Mouse (Mus musculus): Measurements from ENCODE around the gene Vmn1r55. TPM values are rescaled to one million over a fixed set of nuclear protein-coding genes. Genes with fewer than 3 reads are reported as not detected.
"Not testable (repeated sequence)": the region's sequence is repeated elsewhere in the genome, so short reads cannot be mapped to it uniquely, and the experiment has no call there.

Gene Vmn1r55
- total RNA-seq (2022), result not detected

DNA sequence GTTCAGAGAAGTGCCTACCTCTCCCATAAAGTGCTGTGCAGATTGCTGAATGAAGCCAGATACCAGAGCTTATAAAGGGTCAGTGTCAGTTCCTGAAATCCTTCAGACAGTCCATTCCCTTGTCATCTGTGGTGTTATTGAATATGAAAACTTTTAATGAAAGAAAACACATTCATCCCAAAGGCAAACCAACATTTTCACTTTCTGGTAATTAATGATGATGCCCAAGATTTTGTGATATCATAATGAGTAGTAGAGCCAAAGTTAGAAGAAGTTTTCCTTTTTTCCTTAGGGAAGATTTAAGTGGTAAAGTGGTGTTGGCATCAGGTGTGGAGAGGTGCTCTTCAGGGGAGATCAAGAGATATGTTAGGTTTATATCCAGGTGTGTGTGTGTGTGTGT lies at the start of gene Vmn1r55:
Vmn1r55 (minus strand) TSS at position 101 of the 400 bp plus-strand sequence.
- DNase-seq (ENCODE audit: low spot score in 2 of 2), result not testable (repeated sequence)

DNA sequence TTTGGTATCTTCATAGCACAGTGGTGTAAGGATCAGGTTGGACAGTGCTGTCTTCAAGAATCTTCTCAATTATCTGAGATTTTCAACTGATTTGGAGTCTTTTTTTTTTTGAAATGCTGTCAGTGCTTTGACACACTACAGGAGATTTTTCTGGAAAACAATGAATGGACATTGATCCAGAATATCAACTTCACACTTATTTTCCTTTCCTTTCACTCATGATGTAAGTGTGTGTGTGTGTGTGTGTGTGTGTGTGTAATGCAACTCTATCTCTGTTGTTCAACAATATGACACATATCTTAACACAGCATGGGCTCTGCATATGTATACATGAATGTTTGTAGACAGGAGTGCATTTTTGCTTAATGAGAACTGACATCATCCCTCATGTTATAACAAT lies 47.2 kb upstream of the Vmn1r55 start, which contains the start of gene Vmn1r56:
Vmn1r56 (minus strand) TSS at position 101 of the 400 bp plus-strand sequence.
- not testable (repeated sequence) for DNase-seq (ENCODE audit: low spot score in 2 of 2)

DNA sequence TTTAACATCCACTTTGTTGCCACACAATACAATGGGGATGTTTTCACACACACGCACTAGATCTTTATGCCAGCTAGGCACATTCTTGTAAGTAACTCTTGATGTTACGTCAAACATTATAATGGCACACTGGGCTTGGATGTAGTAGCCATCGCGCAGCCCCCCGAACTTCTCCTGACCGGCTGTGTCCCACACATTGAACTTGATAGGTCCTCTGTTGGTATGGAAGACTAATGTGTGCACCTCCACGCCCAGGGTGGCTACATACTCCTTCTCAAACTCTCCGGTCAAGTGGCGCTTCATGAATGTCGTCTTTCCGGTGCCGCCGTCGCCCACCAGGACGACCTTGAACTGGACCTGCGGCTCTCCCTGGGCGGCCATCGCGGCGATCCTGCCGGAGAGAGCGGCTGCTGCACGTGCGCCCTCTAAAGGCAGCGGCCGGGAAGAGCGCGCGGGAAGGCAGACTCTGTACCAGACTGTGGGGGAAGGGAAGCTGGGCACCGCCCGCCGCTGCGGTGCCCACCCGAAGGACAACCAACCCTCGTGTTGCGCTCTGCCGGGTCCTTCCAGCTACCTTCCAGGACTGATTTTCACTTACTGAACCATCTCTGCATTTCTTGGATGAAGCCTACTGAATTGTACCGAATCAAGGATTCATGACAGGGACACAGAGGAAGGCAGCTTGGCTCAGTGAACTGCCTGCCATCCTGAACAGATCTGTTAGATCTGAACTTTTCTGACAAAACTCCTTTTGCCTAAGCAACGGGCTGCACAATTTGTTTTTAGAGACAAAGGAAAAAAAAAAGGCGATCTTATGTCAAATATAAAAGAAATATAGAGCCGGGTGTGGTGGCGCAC lies 23.7 kb downstream of the Vmn1r55 start, which contains the start of gene Rasl2-9:
Rasl2-9 (minus strand) TSS at position 402 of the 858 bp plus-strand sequence.
- DNase-seq (ENCODE audit: low spot score in 2 of 2), result peak; percentile 41 to 55

DNA sequence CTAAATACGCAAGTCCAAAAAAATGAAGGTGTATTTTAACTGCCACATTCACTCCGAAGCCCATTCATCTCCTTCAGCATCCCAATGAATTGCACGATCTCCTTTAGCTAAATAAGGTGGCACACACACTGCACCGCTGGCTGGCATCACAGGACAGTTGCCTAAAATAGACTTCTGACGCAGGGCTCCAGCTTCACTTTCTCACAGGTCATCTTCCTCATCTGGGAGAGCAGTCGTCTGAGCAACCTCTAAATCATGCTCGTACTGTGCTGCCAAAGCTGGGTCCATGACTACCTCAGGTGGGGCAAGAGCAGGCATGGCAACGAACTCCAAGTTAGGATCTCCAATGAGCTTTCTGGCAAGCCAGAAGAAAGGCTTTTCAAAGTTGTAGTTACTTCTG lies 24.4 kb downstream of the Vmn1r55 start:
- peak in 1 of 2 experiments; percentile 13 for DNase-seq (ENCODE audit: low spot score in 2 of 2)

- DNase-seq (ENCODE audit: low spot score in 2 of 2), result no peak
These were observed 32.6 kb downstream of the Vmn1r55 start, which contains the start of gene Rfpl4 for GRCm38 (mm10) chr7:5116850-5117249. Gene Rfpl4 (minus strand): TSS chr7:5116950.

- no peak for DNase-seq (ENCODE audit: low spot score in 2 of 2)
These were observed 36.8 kb downstream of the Vmn1r55 start for GRCm38 (mm10) chr7:5112701-5113100.

DNA sequence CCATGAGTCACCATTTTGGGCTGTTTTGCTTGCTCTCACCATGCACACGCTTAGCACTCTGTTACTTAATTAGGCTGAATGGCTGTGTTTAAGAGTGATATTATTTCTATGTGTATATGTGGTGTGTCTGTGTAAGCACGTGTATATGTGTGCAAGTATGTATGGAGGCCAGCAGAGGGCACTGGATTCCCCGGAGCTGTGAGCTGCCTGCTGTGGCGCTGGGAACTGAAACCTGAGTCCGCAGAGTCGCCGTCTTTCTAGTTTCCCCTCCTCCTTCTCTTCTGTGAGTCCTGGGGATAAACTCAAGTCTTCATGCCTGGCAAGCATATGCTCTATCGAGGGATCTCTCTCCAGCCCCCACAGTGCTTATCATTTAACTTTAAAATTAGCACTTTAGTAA lies 40.2 kb downstream of the Vmn1r55 start:
- DNase-seq (ENCODE audit: low spot score in 2 of 2), result no peak

GRCm38 (mm10) chr7:5108272-5108671 lies 41.2 kb downstream of the Vmn1r55 start:
- DNase-seq (ENCODE audit: low spot score in 2 of 2), result no peak

DNA sequence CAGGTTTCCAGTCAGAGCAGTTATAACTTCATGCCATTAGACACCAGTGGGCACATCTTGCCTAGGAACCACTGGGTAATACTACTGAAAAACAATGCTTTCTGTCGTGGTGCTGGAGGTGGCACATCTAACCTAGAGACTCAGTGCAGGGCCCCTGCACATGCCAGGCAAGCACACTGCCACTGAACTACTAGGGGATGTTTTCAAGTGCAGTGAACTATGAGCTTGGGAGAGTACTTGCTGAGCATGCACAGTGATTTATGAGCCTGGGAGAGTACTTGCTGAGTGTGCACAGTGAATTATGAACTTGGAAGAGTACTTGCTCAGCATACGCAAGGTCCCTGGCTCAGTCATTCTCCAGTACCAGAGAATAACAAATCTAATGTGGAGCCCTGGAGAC lies 46.9 kb downstream of the Vmn1r55 start:
- no peak for DNase-seq (ENCODE audit: low spot score in 2 of 2)

- DNase-seq (ENCODE audit: low spot score in 2 of 2), result no peak
These were observed 48.3 kb downstream of the Vmn1r55 start for GRCm38 (mm10) chr7:5101066-5101663.

DNA sequence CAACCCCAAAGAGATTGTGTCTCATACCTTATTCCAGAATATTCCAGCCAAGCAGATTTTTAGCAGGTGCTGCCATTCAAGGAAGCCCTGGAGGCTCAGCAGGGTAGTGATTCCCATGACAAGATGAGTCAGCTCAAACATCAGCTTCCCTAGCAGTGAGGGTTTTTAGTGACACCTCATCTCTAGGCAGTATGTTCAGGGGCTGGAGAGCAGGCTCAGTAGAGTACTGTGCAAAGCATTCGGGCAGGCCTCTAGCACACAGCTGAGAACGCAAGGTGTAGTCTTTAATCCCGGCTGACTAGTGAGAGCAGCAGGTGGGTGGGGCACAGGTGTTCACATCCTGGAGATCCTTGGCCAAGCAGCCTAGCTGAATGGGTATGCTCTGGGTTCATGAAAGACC lies 49.7 kb downstream of the Vmn1r55 start:
- DNase-seq (ENCODE audit: low spot score in 2 of 2), result no peak

DNA sequence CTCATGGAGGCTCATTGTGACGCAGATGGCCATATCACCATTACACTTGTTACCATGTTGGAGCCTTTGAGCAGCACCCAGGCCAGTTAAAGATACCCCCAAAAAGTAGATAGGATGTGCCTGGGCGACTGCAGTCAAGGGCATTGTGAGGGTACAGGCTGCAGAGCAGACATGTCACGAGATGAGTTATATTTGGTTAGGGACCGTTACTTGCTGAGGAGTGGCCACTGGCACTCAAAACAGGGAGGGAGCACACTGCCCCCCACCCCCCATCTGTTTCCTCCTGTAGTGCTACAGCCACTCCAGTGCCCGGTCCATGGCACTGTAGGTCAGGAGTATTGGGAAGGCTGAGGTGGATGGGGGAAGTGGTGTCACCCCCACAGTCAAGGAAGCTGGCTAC lies 50.7 kb downstream of the Vmn1r55 start:
- DNase-seq (ENCODE audit: low spot score in 2 of 2), result no peak

GRCm38 (mm10) chr7:5092831-5093510 lies 56.5 kb downstream of the Vmn1r55 start:
- no peak for DNase-seq (ENCODE audit: low spot score in 2 of 2)

DNA sequence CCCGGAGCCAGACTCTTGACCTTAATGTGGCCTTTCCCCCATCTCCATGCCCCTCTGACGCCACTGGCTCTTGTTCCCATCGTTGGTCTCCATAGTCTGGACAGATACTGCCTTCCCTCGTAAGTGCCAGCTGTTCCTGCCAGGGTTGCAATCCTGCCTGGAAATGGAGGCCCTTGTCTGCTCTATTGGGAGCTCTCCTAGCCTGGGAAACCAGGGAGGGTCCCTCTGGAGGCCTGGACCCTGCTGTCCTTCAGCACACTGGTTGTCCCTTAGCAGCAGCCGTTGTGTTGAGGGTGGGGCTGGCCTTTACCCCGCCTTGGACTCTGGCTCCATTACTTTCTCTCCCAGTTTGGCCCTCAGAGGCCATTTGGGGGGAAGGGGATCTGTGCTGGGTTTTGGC lies 57.1 kb downstream of the Vmn1r55 start:
- DNase-seq (ENCODE audit: low spot score in 2 of 2), result no peak

DNA sequence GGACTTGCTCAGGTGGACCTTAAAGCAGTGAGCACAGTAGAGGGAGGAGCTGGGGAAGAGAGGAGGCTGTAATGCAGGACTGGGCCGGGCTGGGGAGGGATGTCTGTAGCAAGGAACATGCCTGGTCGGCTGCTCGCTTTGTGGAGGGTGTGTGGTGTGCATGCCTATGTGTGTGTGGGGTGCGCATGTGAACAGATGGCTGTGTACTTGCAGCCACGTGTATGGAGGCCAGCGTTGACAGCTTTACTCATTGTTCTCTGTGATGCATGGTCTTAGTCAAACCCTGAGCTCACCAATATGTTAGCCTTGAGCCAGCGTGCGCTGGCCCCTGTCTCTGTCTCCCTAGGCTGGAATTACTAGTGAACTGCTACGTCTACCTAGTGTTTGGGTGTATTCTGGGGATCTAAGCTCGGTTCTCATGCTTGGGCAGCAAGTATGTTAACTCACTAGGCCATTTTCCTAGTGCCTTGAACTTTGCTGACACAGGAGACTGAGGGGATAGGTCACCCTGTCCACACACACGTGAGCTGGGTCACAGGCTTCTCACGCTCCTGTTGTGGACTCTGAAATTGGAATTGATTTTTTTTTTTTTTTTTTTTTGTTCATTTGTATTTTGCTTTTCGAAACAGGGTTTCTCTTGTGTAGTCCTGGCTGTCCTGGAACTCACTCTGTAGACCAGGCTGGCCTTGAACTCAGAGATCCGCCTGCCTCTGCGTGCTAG lies 58.3 kb downstream of the Vmn1r55 start:
- no peak for DNase-seq (ENCODE audit: low spot score in 2 of 2)

- DNase-seq (ENCODE audit: low spot score in 2 of 2), result no peak
These were observed 59.6 kb downstream of the Vmn1r55 start for GRCm38 (mm10) chr7:5089853-5090252.

GRCm38 (mm10) chr7:5087886-5088285 lies 61.6 kb downstream of the Vmn1r55 start:
- no peak for DNase-seq (ENCODE audit: low spot score in 2 of 2)

GRCm38 (mm10) chr7:5086921-5087440 lies 62.5 kb downstream of the Vmn1r55 start:
- no peak for DNase-seq (ENCODE audit: low spot score in 2 of 2)

GRCm38 (mm10) chr7:5085512-5085911 lies 64.0 kb downstream of the Vmn1r55 start:
- DNase-seq (ENCODE audit: low spot score in 2 of 2), result no peak

GRCm38 (mm10) chr7:5083325-5084105 lies 66.0 kb downstream of the Vmn1r55 start:
- DNase-seq (ENCODE audit: low spot score in 2 of 2), result no peak

Measured in gastrocnemius, adult 8-10 months (tissue).